Mouse (Mus musculus) myocyte (in vitro differentiated cells): Measurements from ENCODE around the gene Pla2g5.

ENCODE experiments used
- CEBPB ChIP-seq: IDR thresholded peaks from 2 replicates; pipeline ENCODE4 v1.6.1; 2011; ENCODE audit warnings: mild to moderate bottlenecking, moderate library complexity; ENCODE audit not compliant: poor library complexity, insufficient read depth, severe bottlenecking
- E2F4 ChIP-seq: IDR thresholded peaks from one replicate; pipeline ENCODE4 v1.6.1; 2011; ENCODE audit warnings: mild to moderate bottlenecking, control low read depth, moderate library complexity; ENCODE audit not compliant: insufficient read depth
- MAX ChIP-seq: IDR thresholded peaks from one replicate; pipeline ENCODE4 v1.6.1; 2011; ENCODE audit warnings: low read depth, mild to moderate bottlenecking, control low read depth
- MYOD1 ChIP-seq, 3 experiments: IDR thresholded peaks; one replicate each; pipeline ENCODE4 v1.6.1; 2011; ENCODE audit warnings: control low read depth in 2 of 3, low read depth in 2 of 3, mild to moderate bottlenecking in 2 of 3, moderate library complexity in 1 of 3; ENCODE audit not compliant: insufficient read length in 2 of 3, control insufficient read depth in 1 of 3
- MYOG ChIP-seq, 3 experiments: IDR thresholded peaks; one replicate each; pipeline ENCODE4 v1.6.1; 2011; ENCODE audit warnings: control low read depth in 2 of 3, low read depth in 2 of 3, mild to moderate bottlenecking in 2 of 3; ENCODE audit not compliant: insufficient read length in 2 of 3, control insufficient read depth in 1 of 3, insufficient read depth in 1 of 3
- POLR2A ChIP-seq: IDR thresholded peaks from one replicate; pipeline ENCODE4 v1.6.1; 2011; ENCODE audit warnings: low read depth, mild to moderate bottlenecking, control low read depth, moderate library complexity; ENCODE audit not compliant: insufficient read length
- POLR2AphosphoS2 ChIP-seq: IDR thresholded peaks from one replicate; pipeline ENCODE4 v1.6.1; 2011; ENCODE audit warnings: low read depth, control low read depth; ENCODE audit not compliant: insufficient read length
- REST ChIP-seq: IDR thresholded peaks from one replicate; pipeline ENCODE4 v1.6.1; 2011; ENCODE audit warnings: mild to moderate bottlenecking, control low read depth, moderate library complexity; ENCODE audit not compliant: insufficient read depth, insufficient read length
- SRF ChIP-seq: IDR thresholded peaks from one replicate; pipeline ENCODE4 v1.6.1; 2011; ENCODE audit warnings: low read depth; ENCODE audit not compliant: control insufficient read depth, insufficient read length
- TCF12 ChIP-seq: IDR thresholded peaks from one replicate; pipeline ENCODE4 v1.6.1; 2011; ENCODE audit warnings: mild to moderate bottlenecking, control low read depth; ENCODE audit not compliant: poor library complexity, insufficient read depth, severe bottlenecking
- USF1 ChIP-seq: IDR thresholded peaks from one replicate; pipeline ENCODE4 v1.6.1; 2011; ENCODE audit warnings: low read depth, mild to moderate bottlenecking, control low read depth, moderate library complexity

DNA sequence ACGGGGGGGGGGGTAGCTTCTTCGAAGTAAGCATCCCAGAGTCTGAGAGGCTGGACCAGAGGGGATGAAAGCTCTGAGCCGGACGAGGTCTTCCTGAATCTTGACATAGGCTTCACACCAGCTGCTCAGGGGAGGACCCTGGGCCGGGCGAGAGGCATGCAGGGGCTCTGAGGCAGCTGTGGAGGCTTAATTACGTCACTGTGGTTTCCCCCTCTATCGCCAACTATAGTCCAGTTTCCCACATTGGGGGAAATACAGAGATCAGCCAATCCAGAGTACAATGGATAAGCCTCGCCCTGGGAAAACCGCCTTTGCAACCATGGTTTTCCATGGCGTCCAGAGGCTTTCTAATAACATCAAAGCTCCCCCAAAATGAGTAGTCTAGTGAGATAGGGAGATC, 36.1 kb downstream of the Pla2g5 start:
- TF ChIP-seq POLR2A (no peak), POLR2AphosphoS2 (no peak), USF1 (no peak), REST (no peak), TCF12 (no peak), MYOD1 (IDR thresholded peaks at IDR 0.05; ENCODE audit: control insufficient read depth in 1 of 3, insufficient read length in 2 of 3, low read depth in 2 of 3) (no peak), SRF (no peak), MYOG (IDR thresholded peaks at IDR 0.05; ENCODE audit: control insufficient read depth in 1 of 3, insufficient read depth in 1 of 3, insufficient read length in 2 of 3, low read depth in 2 of 3) (no peak), CEBPB (no peak), MAX (no peak), E2F4 (no peak)
